Mouse (Mus musculus) mouse embryonic stem cell (cell line): Measurements from ENCODE around the gene Pogz.

Source experiments
- in situ Hi-C, 2 experiments: fragments of 300-500 bp; cut with MboI; formaldehyde crosslinking; loops; 1 replicate in 1 of 2; 3 replicates in 1 of 2; pipeline ENCODE4 v1.14.3; 2019 to 2020; ENCODE audit warnings: low sequenced_read_pairs in 2 of 2, low pct_unique_long_range_greater_than_20kb in 1 of 2, mixed read lengths in 1 of 2; ENCODE audit not compliant: unreplicated experiment in 1 of 2

Pogz gene

GRCm38 (mm10) chr3:94822082-94822481, 15.3 kb upstream of the Pogz start:
- in situ Hi-C loops = no loop called here

DNA sequence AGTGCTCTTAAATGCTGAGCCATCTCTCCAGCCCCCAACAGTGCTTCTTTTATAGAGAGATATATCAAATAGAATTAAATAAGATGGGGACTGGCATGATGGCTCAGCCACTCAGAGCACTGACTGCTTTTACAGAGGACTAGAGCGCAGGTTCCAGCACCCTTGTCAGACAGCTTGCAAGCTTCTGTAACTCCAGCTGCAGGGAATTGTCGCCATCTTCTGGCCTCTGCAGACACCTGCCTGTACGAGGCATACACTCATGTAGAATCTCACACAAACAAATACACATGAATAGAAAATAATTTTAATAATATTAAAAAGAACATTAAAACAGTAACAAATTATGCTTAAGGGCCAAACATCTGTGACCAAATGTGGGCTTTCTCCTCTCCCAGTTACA, 13.3 kb upstream of the Pogz start:
- in situ Hi-C loops = no loop called here

DNA sequence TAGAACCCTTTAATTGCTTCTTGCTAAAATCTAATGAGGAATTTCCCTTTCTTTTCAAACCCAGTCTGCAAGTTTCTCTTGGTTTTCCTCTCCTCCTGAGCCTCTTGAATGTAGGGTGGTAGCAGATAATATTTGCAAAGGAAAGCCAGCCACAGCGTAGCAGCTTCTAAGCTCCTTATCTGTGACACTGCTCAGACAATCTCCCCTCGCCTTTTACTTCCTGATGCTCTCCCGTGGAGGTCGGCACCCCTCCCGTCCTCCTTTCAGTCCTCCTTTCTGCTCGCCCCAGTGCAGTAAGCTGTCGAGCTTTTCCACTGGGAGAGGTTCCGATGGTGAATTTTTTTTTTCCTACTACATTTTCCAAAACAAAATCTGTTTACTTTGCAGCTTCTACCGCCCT, 5.3 kb upstream of the Pogz start:
- in situ Hi-C loops = no loop called here

DNA sequence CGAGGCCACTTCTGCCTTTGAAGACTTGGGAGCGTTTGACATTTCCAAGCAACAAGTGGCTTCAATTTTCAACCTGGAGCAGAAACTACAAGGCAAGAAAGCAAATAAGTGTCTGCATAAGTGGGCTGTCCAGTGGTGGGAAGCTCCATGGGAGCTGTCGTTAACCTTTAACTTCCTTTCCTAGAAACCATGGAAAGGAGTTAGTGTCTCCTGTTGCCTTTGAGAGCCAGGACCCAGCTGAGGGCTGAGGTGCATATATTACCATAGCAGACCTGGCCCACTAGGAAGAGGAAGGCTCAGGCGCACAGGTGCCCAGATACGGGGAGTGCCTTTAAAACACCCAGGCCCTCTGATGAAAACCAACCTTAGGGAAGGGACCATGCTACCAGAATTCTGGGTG, 4.7 kb upstream of the Pogz start:
- in situ Hi-C loops = no loop called here

DNA sequence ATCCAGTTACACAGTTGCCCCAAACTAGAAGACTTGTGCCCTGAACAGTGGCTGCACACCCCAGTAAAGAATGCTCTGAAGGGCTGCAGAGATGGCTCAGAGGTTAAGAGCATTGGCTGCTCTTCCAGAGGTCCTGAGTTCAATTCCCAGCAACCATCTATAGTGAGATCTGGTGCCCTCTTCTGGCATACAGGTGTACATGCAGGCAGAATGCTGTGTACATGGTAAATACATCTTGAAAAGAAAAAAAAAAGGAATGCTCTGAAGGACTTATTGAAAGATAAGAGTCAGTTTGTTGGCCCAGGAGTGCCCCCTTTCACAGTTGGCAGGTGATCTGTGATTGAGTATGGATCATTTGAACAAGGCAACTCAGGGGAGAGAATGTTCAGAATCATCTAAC, 4.0 kb upstream of the Pogz start:
- in situ Hi-C loops = no loop called here

DNA sequence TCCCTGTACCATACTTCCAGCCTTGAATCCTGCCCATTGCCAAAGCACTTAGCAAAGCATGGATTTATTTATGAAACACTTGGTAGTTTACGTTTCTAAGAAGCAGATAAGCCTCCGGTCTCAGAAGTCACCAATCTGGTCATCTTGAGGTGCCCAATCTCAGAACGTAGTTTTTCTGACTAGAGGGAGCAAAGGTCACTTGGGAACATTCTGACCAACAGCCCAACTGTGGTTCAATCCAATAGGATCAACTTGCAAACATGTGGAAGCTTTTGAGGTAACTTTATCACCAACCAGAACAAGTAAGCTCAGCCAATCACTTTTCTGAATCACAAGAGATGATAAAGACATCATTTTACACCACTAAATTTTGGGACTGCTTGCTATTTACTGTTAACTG, 2.0 kb upstream of the Pogz start:
- in situ Hi-C loops = no loop called here

DNA sequence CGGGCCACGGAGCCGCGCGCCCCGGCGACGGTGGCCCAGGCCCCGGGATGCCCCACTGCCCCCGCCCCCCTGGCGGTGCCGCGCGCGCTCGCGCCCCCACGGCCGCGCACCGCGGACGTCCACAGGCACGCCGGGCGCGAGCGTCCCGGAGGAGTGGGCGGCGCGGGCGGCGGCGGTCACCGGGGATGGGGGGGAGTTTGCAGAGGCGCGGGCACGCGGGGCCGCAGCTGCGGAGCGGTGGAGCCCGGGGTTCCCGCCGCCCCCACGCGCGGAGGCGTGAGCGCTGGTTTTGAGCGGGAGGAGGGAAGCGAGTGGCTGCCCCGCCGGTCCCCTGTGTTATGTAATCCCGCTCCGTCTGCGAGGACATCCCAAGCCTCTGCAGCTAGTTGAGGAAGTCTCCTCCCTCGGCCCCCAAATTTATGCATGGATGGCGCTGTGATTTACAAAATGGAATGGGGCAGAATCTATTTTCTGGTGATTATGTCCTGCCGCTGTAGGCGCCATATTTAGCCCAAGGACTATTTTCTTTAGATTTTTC, 661 bp downstream of the Pogz start:
- in situ Hi-C loops = no loop called here

- in situ Hi-C loops = no loop called here
Measured at GRCm38 (mm10) chr3:94838631-94839030, 1.3 kb downstream of the Pogz start.

DNA sequence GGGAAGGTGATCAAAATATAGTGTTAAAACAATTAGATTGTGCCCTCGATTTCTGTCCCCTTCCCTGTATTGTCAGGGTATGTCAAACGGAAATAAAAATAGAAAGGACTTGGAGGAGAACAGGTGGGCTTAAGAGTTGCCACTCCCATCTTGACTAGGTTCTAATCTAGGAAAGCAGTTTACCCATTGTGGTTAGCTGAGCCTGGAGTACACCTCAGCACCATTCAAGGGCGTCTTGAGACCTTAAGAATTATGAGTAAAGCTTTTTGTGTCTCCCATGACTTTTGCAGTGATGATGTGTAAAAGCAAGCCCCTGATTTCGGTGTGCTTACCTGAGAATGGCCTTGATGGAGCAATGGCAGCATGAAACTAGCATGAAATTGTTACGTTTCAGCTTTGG, 1.7 kb downstream of the Pogz start:
- in situ Hi-C loops = no loop called here

DNA sequence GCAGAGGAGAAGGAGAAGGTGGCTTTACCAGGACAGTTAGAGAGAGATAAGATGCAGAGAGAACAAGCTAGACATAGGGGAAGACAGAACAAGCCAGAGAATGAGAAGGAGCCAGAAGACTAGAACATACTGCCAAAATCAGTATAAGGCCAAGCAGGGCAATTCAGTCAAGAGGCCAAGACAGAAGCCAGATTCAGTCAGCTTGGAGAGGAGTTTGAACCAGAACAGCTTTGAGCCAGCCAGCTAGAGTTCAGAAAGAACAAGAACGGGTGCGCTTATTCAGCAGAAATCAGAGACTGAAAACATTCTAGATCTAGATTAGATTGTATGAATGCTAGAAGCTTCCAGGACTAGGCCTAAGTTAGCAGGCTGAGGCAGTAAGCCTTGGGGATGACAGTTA, 10.0 kb downstream of the Pogz start:
- in situ Hi-C loops = no loop called here

- in situ Hi-C loops = no loop called here
Measured at GRCm38 (mm10) chr3:94849338-94849737, 12.0 kb downstream of the Pogz start.

GRCm38 (mm10) chr3:94851731-94852130, 14.4 kb downstream of the Pogz start:
- in situ Hi-C loops = no loop called here

DNA sequence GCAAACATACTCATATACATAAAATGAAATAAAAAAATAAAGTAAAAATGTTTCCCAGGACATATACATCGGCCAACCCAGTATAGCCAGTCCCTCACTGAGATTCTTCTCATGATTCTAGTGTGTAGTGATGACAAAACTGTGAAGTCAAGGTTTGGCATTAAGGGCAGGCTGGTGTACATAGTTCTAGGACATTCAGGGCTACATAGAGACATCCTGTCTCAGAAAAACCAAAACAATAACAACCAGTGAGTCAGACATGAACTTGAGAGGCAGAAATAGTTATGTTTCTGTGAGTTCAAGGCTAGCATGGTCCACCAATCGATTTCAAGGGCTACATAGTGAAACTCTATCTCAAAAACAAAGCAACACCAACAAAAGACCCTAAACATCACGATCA, 14.8 kb downstream of the Pogz start:
- in situ Hi-C loops = no loop called here

- in situ Hi-C loops = no loop called here
Measured at GRCm38 (mm10) chr3:94859471-94859870, 22.1 kb downstream of the Pogz start.

DNA sequence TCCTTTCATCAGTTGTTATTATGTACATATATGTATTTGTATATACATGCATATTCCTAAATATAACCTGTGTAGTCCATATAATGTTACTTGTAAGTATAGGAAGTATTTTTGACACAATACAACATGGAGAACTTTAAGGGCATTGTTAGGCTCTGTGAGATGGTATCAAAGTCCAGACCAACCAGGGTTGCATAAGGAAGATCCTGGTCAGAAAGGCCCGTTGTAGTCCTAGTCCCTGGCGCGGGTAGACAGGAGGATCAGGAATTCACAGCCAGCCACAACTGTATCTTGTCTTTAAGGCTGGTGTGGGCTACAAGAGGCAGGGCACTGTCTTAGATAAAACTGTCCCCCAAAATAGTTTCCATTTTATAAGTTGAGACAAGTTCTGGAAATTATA, 31.6 kb downstream of the Pogz start:
- in situ Hi-C loops = no loop called here

GRCm38 (mm10) chr3:94878618-94879017, 41.3 kb downstream of the Pogz start:
- in situ Hi-C loops = no loop called here

GRCm38 (mm10) chr3:94881840-94882239, 44.5 kb downstream of the Pogz start:
- in situ Hi-C loops = no loop called here

GRCm38 (mm10) chr3:94882579-94882978, 45.2 kb downstream of the Pogz start:
- in situ Hi-C loops = no loop called here

DNA sequence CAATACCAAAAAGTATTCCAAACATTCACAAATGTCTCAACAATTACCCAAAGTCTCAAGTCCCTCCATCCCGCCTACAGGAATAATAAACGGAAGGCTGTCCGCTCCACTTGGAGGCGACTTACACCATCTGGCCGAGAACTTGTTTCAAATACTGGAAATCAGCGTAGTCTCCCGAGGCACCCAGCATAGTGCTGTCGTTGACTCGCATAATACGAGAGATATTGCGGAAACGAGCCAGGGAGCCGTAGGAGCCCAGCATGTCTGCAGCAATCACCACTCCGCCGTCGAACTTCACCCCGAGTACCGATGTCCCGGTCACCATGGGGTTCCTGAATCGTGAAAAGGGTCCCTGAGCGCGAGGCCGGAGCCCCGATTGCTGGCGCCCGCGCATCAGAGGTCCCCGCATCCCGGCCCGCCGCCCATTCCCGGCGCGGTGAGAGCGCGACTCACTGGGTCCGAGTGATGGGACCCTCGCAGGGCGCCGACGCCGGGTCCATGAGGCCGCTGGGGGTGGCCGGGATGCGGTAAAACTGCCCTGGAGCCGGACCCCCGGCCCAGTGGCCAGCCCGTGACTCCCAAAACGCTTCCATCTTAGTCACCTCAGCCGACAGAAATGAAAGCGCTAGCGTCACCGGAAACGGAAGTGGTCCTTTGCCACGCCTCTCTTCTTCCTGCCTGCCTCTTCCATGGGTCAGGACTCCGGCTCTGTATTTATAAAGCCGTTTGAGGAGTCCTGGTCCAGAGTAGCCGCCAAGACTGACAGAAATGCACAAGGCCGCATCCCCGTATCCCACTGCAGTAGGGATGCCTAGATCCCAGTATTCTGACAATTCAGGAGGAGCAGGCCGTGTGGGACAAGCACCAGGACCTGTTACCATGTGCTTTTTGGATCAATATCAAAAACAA, 49.2 kb downstream of the Pogz start, which contains the start of gene Psmb4:
Gene Psmb4, minus strand, starts transcription at position 646 of the 909 bp plus-strand sequence.
- in situ Hi-C loops = no loop called here

- in situ Hi-C loops = no loop called here
Measured at GRCm38 (mm10) chr3:94888595-94888994, 51.2 kb downstream of the Pogz start.
